Mouse (Mus musculus) olfactory bulb, adult 2 months (tissue): ENCODE data around the gene Best3.

Experiments used
- CTCF ChIP-seq: fragments of 200-500 bp; IDR thresholded peaks from 2 replicates; pipeline ENCODE4 v1.5.1; 2012; ENCODE audit warnings: low read depth, mild to moderate bottlenecking, low read length, moderate library complexity; ENCODE audit not compliant: insufficient read depth
- POLR2A ChIP-seq: fragments of 200-500 bp; IDR thresholded peaks from 2 replicates; pipeline ENCODE4 v1.6.1; 2012; ENCODE audit warnings: mild to moderate bottlenecking, low read depth, low read length, moderate library complexity; ENCODE audit not compliant: insufficient read depth

GRCm38 (mm10) chr10:117004695-117005094 is 18.6 kb downstream of the Best3 start:
- TF ChIP-seq CTCF (no peak), POLR2A (no peak)
